Mouse (Mus musculus) liver, postnatal 0 days (tissue): ENCODE results near the gene Vps25. TPM values are rescaled to one million over a fixed set of nuclear protein-coding genes. Genes with fewer than 3 reads are reported as not detected.
A peak's percentile ranks its signal among the peaks of the same experiment; 100 is the strongest.

ENCODE experiments used
- ATAC-seq: fragments of 200-750 bp; cut with Nextera tagmentation; 2 replicates; pipeline ENCODE4 v1.8.0; 2017; ENCODE audit warnings: mild to moderate bottlenecking, moderate library complexity
- DNase-seq: peaks from one replicate; pipeline ENCODE4 v3.0.0-alpha.2; 2016
- H3K27ac ChIP-seq: fragments of 300-500 bp; sonication (generic); 2 replicates; pipeline ENCODE4 v1.5.1; 2014; ENCODE audit warnings: antibody characterized with exemption, moderate library complexity, mild to moderate bottlenecking, low read depth
- H3K27me3 ChIP-seq: fragments of 300-500 bp; sonication (generic); 2 replicates; pipeline ENCODE4 v1.6.1; 2014; ENCODE audit warnings: low read length, control low read depth, mixed read lengths; ENCODE audit not compliant: insufficient read depth
- H3K36me3 ChIP-seq: fragments of 300-500 bp; sonication (generic); replicated peaks from 2 replicates; pipeline ENCODE4 v1.6.1; 2014; ENCODE audit warnings: mild to moderate bottlenecking, control low read depth, low read length, moderate library complexity, mixed read lengths; ENCODE audit not compliant: insufficient read depth
- H3K4me1 ChIP-seq: fragments of 300-500 bp; sonication (generic); 2 replicates; pipeline ENCODE4 v1.6.1; 2014; ENCODE audit warnings: antibody characterized with exemption, mild to moderate bottlenecking, control low read depth; ENCODE audit not compliant: insufficient read depth
- H3K4me2 ChIP-seq: fragments of 300-500 bp; sonication (generic); 2 replicates; pipeline ENCODE4 v1.6.1; 2014; ENCODE audit warnings: low read depth, mild to moderate bottlenecking, low read length, moderate library complexity, mixed read lengths
- H3K4me3 ChIP-seq: fragments of 300-500 bp; sonication (generic); 2 replicates; pipeline ENCODE4 v1.5.1; 2014; ENCODE audit warnings: low read depth, low read length
- H3K9ac ChIP-seq: fragments of 300-500 bp; sonication (generic); replicated peaks from 2 replicates; pipeline ENCODE4 v1.6.1; 2014; ENCODE audit warnings: mild to moderate bottlenecking, moderate library complexity
- H3K9me3 ChIP-seq: fragments of 300-500 bp; sonication (generic); 2 replicates; pipeline ENCODE4 v1.6.1; 2016; ENCODE audit warnings: mild to moderate bottlenecking, control low read depth, low read length, mixed read lengths
- CTCF ChIP-seq: sonication (generic); IDR thresholded peaks from 2 replicates; pipeline ENCODE4 v1.5.1; 2016; ENCODE audit warnings: antibody characterized with exemption, low read depth
- EP300 ChIP-seq: IDR thresholded peaks from 2 replicates; pipeline ENCODE4 v1.6.1; 2016; ENCODE audit warnings: antibody characterized with exemption, low read depth, mild to moderate bottlenecking
- WGBS: fragments of 180-500 bp; shearing (Covaris S2); extraction: QIAGEN DNeasy Blood & Tissue Kit; methylation state at CpG from one replicate; pipeline ENCODE4 v1.1.7; 2014; ENCODE audit not compliant: insufficient replicate concordance; 5-methylcytosine and 5-hydroxymethylcytosine counted together
- polyA plus RNA-seq: library from polyadenylated mRNA; unstranded; fragments of >200 nt; fragmentation: Nextera tagmentation; extraction: Ambion mirVana; gene quantifications from 2 replicates; pipeline ENCODE4 v1.2.1, GENCODE M21; 2015

Gene Vps25
- 75.9 and 81.1 TPM in 2 replicates for polyA plus RNA-seq

DNA sequence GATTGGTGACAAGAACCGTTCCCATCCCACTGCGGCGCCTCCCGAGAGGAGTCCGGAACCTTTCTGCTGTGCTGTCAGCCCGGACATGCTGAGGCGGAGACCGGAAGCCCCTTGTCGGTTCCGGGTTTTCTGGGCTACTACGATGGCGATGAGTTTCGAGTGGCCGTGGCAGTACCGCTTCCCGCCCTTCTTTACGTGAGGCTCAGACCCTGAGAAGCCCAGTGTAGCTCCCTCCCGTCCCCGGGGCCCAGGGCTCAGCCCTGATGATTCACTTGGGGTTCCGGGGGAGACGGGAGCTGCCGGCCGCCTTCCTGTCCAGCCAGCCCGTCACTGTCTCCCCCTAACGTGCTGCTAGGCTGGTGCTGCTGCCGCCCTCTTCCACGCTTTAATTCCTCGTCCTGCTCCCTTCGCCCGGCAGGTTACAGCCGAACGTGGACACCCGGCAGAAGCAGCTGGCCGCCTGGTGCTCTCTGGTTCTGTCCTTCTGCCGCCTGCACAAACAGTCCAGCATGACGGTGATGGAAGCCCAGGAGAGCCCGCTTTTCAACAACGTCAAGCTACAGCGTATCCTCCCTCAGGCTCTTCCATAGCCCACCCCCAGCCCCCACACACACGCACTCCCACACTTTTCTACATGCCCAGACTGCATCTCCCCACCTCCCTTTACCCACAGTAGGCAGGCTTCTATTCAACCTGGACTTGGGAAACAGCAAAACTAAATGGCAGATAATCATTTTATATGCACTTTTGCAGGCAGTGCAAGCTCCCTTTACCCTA is at the start of gene Vps25:
Vps25 (plus strand) TSS at position 95 of the 777 bp plus-strand sequence.
- Histone ChIP-seq H3K4me3 (peak within 1 kb of the TSS; percentile 72), H3K27me3 (no peaks in the 10 kb centered on the region), H3K9me3 (no peaks in the 10 kb centered on the region), H3K4me1 (peaks cover 18% of the 10 kb centered on the region), H3K4me2 (peak within 1 kb of the TSS; percentile 93), H3K27ac (peak within 1 kb of the TSS; percentile 85), H3K9ac (peak within 1 kb of the TSS; percentile 92), H3K36me3 (peaks cover 19% of the 10 kb centered on the region)
- DNase-seq: peak; percentile 90
- WGBS: under 1% methylated on average over 40 of the region's 40 CpGs
- peak; percentile 91 for ATAC-seq
- TF ChIP-seq EP300 (no peak), CTCF (peak; percentile 39)

DNA sequence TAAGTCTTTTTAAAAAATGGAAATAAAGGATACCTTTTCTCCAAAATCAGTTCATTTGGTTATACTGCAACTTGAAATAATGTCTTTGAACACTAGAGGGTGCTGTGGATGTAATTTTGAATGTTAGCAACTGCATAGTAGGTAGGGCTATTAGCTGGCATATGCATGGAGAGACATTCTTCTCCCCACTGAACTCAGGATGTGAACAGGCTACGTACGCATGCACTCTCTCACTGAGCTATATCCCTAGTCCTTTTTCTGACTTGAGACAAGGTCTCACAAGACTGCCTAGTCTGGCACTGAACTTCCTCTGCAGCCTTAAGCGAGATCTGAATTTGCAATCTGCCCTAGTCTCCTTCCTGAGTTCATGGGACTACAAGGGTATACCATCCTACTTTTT is 41.5 kb upstream of the Vps25 start:
- H3K4me3 ChIP-seq: no peak overlapping the region
- H3K4me2 ChIP-seq: no peak overlapping the region
- H3K4me1 ChIP-seq: no peaks in the 10 kb centered on the region
- DNase-seq (peak; percentile 19), ATAC-seq (peak; percentile 56)
- TF ChIP-seq CTCF (peak; percentile 85), EP300 (no peak)
- no peaks in the 10 kb centered on the region for H3K27me3 ChIP-seq
- no peaks in the 10 kb centered on the region for H3K9me3 ChIP-seq
- WGBS: 33% methylated on average over 3 of the region's 3 CpGs
- peaks cover 54% of the 10 kb centered on the region for H3K36me3 ChIP-seq
- no peak overlapping the region for H3K9ac ChIP-seq
- H3K27ac ChIP-seq: no peak overlapping the region

DNA sequence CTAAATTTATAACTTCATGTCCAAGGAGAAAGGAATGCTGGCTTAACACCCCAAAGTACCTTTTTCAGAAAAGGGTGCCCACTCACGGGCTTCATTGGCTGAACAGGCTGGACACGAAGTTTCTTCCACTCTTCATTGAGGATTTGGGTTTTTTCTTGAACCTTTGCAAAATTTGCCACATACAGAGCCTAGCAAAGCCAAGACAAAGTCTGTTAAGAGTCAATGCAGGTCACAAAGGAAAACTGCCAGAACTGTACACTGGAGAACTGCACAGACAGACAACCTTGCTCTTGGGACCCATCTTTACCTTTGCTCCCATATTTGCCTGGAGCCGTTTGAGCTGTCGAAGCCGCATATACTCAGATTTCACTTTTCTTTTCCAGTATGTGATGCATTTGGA is 36.6 kb upstream of the Vps25 start:
- H3K27ac ChIP-seq: no peak overlapping the region
- H3K36me3 ChIP-seq: peaks cover 33% of the 10 kb centered on the region
- no peak overlapping the region for H3K4me3 ChIP-seq
- TF ChIP-seq CTCF (no peak), EP300 (no peak)
- no peak overlapping the region for H3K9ac ChIP-seq
- H3K4me1 ChIP-seq: peaks cover 7% of the 10 kb centered on the region
- no peaks in the 10 kb centered on the region for H3K27me3 ChIP-seq
- WGBS: 85% methylated on average over 5 of the region's 5 CpGs
- H3K4me2 ChIP-seq: no peak overlapping the region
- no peaks in the 10 kb centered on the region for H3K9me3 ChIP-seq
- no peak for DNase-seq
- no peak for ATAC-seq

DNA sequence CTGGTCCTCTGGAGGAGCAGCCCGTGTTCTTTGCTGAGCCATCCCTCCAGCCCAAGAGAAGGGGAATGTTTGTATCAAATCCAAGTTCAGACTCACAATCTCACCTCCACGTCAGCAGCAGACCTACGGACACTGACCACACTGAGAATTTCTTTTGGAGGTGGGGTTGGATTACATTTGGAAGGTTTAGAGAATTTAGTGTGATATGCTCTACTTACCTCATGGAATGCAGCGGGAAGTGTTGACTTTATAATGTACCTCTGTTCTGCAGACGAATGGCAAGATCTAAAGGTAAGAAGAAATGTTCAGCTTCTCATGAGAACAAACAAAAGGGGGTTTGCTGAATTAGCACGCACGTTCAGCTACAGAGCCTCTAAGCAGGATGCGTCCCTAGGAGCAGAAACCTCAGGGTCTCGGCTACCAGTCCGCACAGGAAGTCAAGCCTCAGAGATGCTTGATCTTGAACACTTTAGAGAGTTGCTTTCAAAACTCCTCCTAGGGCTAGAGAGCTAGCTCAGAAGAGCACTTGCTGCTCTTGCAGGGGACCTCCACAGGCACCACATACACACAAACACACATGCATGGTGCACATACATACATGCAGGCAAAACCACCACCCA is 35.0 kb upstream of the Vps25 start:
- 68% methylated on average over 10 of the region's 10 CpGs for WGBS
- no peak for DNase-seq

DNA sequence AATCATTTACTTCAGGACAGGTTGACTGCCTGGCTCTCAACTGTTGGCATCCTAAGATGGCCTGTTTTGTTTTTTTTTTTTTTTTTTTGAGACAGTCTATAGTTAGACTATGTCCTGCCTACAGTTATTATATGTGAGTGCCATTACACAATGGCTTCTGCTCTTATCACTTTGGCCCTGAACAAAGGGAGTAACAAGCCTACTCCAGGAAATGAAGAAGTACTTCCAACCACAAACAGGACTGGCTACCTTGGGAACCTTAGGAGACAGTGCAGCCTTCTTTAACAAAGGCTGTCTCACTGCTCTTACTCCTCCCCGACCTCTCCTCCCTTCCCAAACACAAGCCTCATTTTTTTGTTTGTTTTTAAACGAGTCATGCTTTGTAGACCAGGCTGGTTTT is 32.7 kb upstream of the Vps25 start:
- Histone ChIP-seq H3K9me3 (no peaks in the 10 kb centered on the region), H3K4me1 (peaks cover 16% of the 10 kb centered on the region), H3K4me3 (no peak overlapping the region), H3K9ac (no peak overlapping the region), H3K4me2 (no peak overlapping the region), H3K27ac (no peak overlapping the region), H3K27me3 (no peaks in the 10 kb centered on the region), H3K36me3 (peaks cover 5% of the 10 kb centered on the region)
- DNase-seq (no peak), ATAC-seq (no peak)
- WGBS: 39% methylated on average over 2 of the region's 2 CpGs
- TF ChIP-seq EP300: no peak
- TF ChIP-seq CTCF: no peak

More for the DNA sequence above, 35.0 kb upstream of the Vps25 start:
- Histone ChIP-seq H3K27ac (no peak overlapping the region), H3K9me3 (no peaks in the 10 kb centered on the region), H3K4me1 (peaks cover 7% of the 10 kb centered on the region), H3K4me2 (no peak overlapping the region), H3K27me3 (no peaks in the 10 kb centered on the region), H3K9ac (no peak overlapping the region), H3K4me3 (no peak overlapping the region), H3K36me3 (peaks cover 25% of the 10 kb centered on the region)
- ATAC-seq: no peak
- TF ChIP-seq EP300 (no peak), CTCF (no peak)

DNA sequence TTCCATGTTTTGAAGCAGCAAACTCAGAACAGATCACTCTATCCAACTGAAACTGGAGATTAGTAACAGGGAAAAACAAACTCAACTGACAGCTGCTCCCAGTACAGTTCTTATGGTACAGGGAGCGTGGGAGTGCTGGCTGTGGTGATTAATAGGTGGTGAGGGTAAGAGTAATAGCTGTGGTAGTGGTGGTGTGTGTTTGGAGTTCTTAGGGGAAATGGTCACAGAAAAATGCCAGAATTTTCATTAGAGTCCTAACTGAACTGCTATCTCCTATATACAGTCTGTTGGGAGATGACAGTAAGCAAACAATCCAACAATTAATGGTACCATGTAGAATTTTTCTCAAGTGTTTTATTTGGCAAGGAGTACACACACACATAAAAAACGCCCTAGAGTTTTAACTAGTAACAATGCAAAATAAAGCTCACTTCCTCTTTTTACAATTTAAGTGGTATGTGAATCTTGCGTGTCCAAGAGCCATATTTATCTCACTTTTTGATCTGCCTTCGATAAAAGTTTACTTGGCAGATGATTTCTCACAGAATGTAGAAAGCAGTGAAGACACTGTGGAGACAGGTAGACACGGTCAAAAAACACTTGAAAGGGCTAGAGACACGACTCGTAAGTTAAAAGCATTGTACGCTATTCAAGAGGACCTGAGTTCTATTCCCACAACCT is 32.1 kb upstream of the Vps25 start:
- no peak overlapping the region for H3K4me2 ChIP-seq
- ATAC-seq (no peak), DNase-seq (no peak)
- no peak overlapping the region for H3K4me3 ChIP-seq
- no peak for TF ChIP-seq EP300
- no peak for TF ChIP-seq CTCF
- no peaks in the 10 kb centered on the region for H3K9me3 ChIP-seq
- H3K27ac ChIP-seq: no peak overlapping the region
- no peaks in the 10 kb centered on the region for H3K27me3 ChIP-seq
- H3K36me3 ChIP-seq: peaks cover 4% of the 10 kb centered on the region
- H3K9ac ChIP-seq: no peak overlapping the region
- 62% methylated on average over 8 of the region's 8 CpGs for WGBS
- peaks cover 16% of the 10 kb centered on the region for H3K4me1 ChIP-seq
